Mouse (Mus musculus): ENCODE data around the gene Klhl29.

- no peak for TF ChIP-seq POLR2A (IDR thresholded peaks at IDR 0.05; ENCODE audit: borderline replicate concordance, low read depth, low read length)
- TF ChIP-seq CTCF (IDR thresholded peaks at IDR 0.05; ENCODE audit: low read depth, low read length) = no peak
These were observed 1.8 kb downstream of the Klhl29 start for GRCm38 (mm10) chr12:5373641-5374195.
